Mouse (Mus musculus): ENCODE results near the gene Tuft1. TPM values are rescaled to one million over a fixed set of nuclear protein-coding genes. Genes with fewer than 3 reads are reported as not detected.

The Tuft1 gene
- polyA plus RNA-seq, 1 experiment from 2014 or later, result 4.5 TPM

DNA sequence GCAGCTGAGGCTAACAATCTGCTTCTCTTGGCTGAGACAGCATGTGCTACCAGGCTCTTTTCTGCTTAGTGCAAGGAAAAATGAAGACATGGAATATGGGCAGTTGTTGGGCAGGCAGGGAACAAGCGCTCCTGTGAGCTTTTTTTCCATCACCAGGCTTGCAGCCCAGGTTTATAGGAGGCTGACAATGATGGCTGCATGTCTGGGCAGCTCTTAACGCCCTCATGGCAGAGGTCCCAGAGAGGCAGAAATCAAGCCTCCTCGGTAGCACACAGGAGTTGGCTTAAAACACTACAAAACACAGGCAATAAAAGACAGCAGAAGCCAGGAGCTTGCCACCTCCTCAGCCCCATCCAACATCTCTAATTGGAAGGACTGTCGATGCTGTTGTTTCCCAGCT lies 47.3 kb downstream of the Tuft1 start:
- WGBS, result 72% methylated on average over 4 of the region's 4 CpGs

GRCm38 (mm10) chr3:94610581-94610980 lies 48.1 kb downstream of the Tuft1 start:
- H3K9me3 ChIP-seq, result no peaks in the 10 kb centered on the region
- ATAC-seq (ENCODE audit: low FRiP score), result no peak
- H3K4me3 ChIP-seq, result no peak overlapping the region
- H3K36me3 ChIP-seq, result no peaks in the 10 kb centered on the region
- no peak overlapping the region for H3K9ac ChIP-seq
- peaks cover 8% of the 10 kb centered on the region for H3K4me1 ChIP-seq (replicated peaks)
- WGBS, result 83% methylated on average over 2 of the region's 2 CpGs
- H3K27me3 ChIP-seq, result no peaks in the 10 kb centered on the region
- no peak overlapping the region for H3K4me2 ChIP-seq
- no peak overlapping the region for H3K27ac ChIP-seq

More for the DNA sequence above, 47.3 kb downstream of the Tuft1 start:
- no peaks in the 10 kb centered on the region for H3K27me3 ChIP-seq
- H3K4me3 ChIP-seq, result no peak overlapping the region
- no peak overlapping the region for H3K9ac ChIP-seq
- H3K4me1 ChIP-seq (replicated peaks), result peaks cover 8% of the 10 kb centered on the region
- H3K4me2 ChIP-seq, result no peak overlapping the region
- H3K36me3 ChIP-seq, result no peaks in the 10 kb centered on the region
- no peak for ATAC-seq (ENCODE audit: low FRiP score)
- H3K9me3 ChIP-seq, result no peaks in the 10 kb centered on the region
- H3K27ac ChIP-seq, result 0 out of 2 replicates have a peak overlapping the region, but pooled peaks have one; percentile 1

DNA sequence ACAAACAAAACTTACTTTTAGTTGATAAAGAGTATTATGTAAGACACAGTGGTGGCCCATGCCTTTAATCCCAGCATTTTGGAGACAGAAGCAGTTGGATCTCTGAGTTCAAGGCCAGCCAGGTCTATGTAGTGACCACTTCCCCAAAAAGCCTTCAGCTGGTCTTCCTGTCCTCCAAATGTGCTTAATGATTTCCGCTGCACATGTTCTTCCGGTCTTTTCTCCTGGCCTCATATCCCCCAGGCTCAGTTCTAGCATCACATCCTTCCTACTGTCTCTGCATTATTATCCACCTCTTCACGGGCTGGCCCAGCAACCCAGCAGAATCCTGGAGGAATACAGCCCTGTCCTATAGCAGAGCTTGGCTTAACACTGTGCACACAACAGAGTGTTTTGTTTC lies 49.1 kb downstream of the Tuft1 start:
- H3K27me3 ChIP-seq, result no peaks in the 10 kb centered on the region
- WGBS, result 98% methylated on average over 3 of the region's 3 CpGs
- ATAC-seq (ENCODE audit: low FRiP score), result no peak

GRCm38 (mm10) chr3:94601959-94602358 lies 56.7 kb downstream of the Tuft1 start:
- H3K4me1 ChIP-seq (replicated peaks), result no peaks in the 10 kb centered on the region
- no peaks in the 10 kb centered on the region for H3K27me3 ChIP-seq
- WGBS, result 0% methylated on average over 4 of the region's 4 CpGs
- peak; percentile 21; the same call in 1 of the 2 replicates for ATAC-seq (ENCODE audit: low FRiP score)
- no peaks in the 10 kb centered on the region for H3K9me3 ChIP-seq
- H3K4me3 ChIP-seq, result no peak overlapping the region
- no peak overlapping the region for H3K9ac ChIP-seq
- no peaks in the 10 kb centered on the region for H3K36me3 ChIP-seq
- H3K27ac ChIP-seq, result no peak overlapping the region
- no peak overlapping the region for H3K4me2 ChIP-seq

More for the DNA sequence above, 49.1 kb downstream of the Tuft1 start:
- Histone ChIP-seq H3K27ac (no peak overlapping the region), H3K9ac (no peak overlapping the region), H3K4me2 (no peak overlapping the region), H3K9me3 (no peaks in the 10 kb centered on the region), H3K4me3 (no peak overlapping the region), H3K4me1 (replicated peaks) (peaks cover 8% of the 10 kb centered on the region), H3K36me3 (no peaks in the 10 kb centered on the region)

- WGBS, result 75% methylated on average over 3 of the region's 3 CpGs
- Histone ChIP-seq H3K27ac (no peak overlapping the region), H3K36me3 (no peaks in the 10 kb centered on the region), H3K4me1 (replicated peaks) (no peaks in the 10 kb centered on the region), H3K9ac (no peak overlapping the region), H3K27me3 (no peaks in the 10 kb centered on the region), H3K4me2 (no peak overlapping the region), H3K4me3 (no peak overlapping the region), H3K9me3 (peaks cover 10% of the 10 kb centered on the region; the same call in 1 of the 2 replicates)
- no peak for ATAC-seq (ENCODE audit: low FRiP score)
These were observed 61.4 kb downstream of the Tuft1 start for GRCm38 (mm10) chr3:94597224-94597779.

GRCm38 (mm10) chr3:94595871-94596287 lies 62.8 kb downstream of the Tuft1 start:
- H3K4me1 ChIP-seq (replicated peaks), result no peaks in the 10 kb centered on the region
- ATAC-seq (ENCODE audit: low FRiP score), result no peak
- H3K4me3 ChIP-seq, result no peak overlapping the region
- WGBS, result 90% methylated on average over 6 of the region's 6 CpGs
- no peak overlapping the region for H3K9ac ChIP-seq
- H3K9me3 ChIP-seq, result peaks cover 10% of the 10 kb centered on the region; the same call in 1 of the 2 replicates
- H3K27me3 ChIP-seq, result no peaks in the 10 kb centered on the region
- H3K36me3 ChIP-seq, result no peaks in the 10 kb centered on the region
- no peak overlapping the region for H3K4me2 ChIP-seq
- H3K27ac ChIP-seq, result no peak overlapping the region

GRCm38 (mm10) chr3:94591066-94591465 lies 67.6 kb downstream of the Tuft1 start:
- Histone ChIP-seq H3K4me2 (no peak overlapping the region), H3K27me3 (no peaks in the 10 kb centered on the region), H3K9me3 (peaks cover 10% of the 10 kb centered on the region; the same call in 1 of the 2 replicates), H3K27ac (no peak overlapping the region), H3K4me1 (replicated peaks) (no peaks in the 10 kb centered on the region), H3K4me3 (no peak overlapping the region), H3K9ac (no peak overlapping the region), H3K36me3 (no peaks in the 10 kb centered on the region)
- 88% methylated on average over 5 of the region's 5 CpGs for WGBS
- no peak for ATAC-seq (ENCODE audit: low FRiP score)

GRCm38 (mm10) chr3:94587962-94588361 lies 70.7 kb downstream of the Tuft1 start:
- no peak overlapping the region for H3K4me2 ChIP-seq
- no peak for ATAC-seq (ENCODE audit: low FRiP score)
- H3K4me1 ChIP-seq (replicated peaks), result no peaks in the 10 kb centered on the region
- 83% methylated on average over 5 of the region's 5 CpGs for WGBS
- no peaks in the 10 kb centered on the region for H3K27me3 ChIP-seq
- no peak overlapping the region for H3K9ac ChIP-seq
- H3K36me3 ChIP-seq, result no peaks in the 10 kb centered on the region
- H3K27ac ChIP-seq, result no peak overlapping the region
- no peak overlapping the region for H3K4me3 ChIP-seq
- no peaks in the 10 kb centered on the region for H3K9me3 ChIP-seq

DNA sequence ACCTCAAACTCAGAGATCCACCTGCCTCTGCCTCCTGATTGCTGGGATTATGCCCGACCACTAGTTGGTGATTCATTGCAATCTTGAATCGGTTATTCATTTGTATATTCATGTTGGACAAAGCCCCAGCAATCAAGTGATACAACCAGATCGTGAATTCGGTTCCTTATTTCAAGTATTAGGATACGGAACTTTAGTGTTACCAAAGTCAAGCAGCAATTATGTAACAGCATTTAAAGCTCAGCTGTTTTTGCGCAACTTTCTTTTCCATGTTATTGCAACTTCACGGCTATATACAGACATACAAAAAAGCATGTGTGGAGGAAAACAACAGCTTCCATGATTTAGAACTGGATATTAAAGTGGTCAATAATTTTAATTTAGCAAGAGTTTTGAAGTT lies 75.7 kb downstream of the Tuft1 start:
- no peak for ATAC-seq (ENCODE audit: low FRiP score)
- peaks cover 27% of the 10 kb centered on the region for H3K4me1 ChIP-seq (replicated peaks)
- 75% methylated on average over 7 of the region's 7 CpGs for WGBS
- no peak overlapping the region for H3K9ac ChIP-seq
- no peaks in the 10 kb centered on the region for H3K9me3 ChIP-seq
- H3K27ac ChIP-seq, result no peak overlapping the region
- no peaks in the 10 kb centered on the region for H3K27me3 ChIP-seq
- no peaks in the 10 kb centered on the region for H3K36me3 ChIP-seq
- peak overlapping the region; percentile 92 for H3K4me3 ChIP-seq
- H3K4me2 ChIP-seq, result no peak overlapping the region

GRCm38 (mm10) chr3:94582456-94582891 lies 76.2 kb downstream of the Tuft1 start, which contains the start of gene Snx27:
Snx27 (minus strand) TSS chr3:94582716.
- peak within 1 kb of the TSS; percentile 92 for H3K4me3 ChIP-seq
- H3K27me3 ChIP-seq, result no peaks in the 10 kb centered on the region
- H3K36me3 ChIP-seq, result no peaks in the 10 kb centered on the region
- peak within 1 kb of the TSS; percentile 95 for H3K27ac ChIP-seq
- H3K9ac ChIP-seq, result peak within 1 kb of the TSS; percentile 92
- WGBS, result under 1% methylated on average over 42 of the region's 42 CpGs
- H3K4me1 ChIP-seq (replicated peaks), result peaks cover 27% of the 10 kb centered on the region
- H3K9me3 ChIP-seq, result no peaks in the 10 kb centered on the region
- ATAC-seq (ENCODE audit: low FRiP score), result peak; percentile 99
- peak within 1 kb of the TSS; percentile 83 for H3K4me2 ChIP-seq

- Histone ChIP-seq H3K4me3 (peak overlapping the region; percentile 92), H3K27ac (peak overlapping the region; percentile 95), H3K4me2 (peak overlapping the region; percentile 83), H3K27me3 (no peaks in the 10 kb centered on the region), H3K9ac (peak overlapping the region; percentile 92), H3K4me1 (replicated peaks) (peaks cover 27% of the 10 kb centered on the region), H3K9me3 (no peaks in the 10 kb centered on the region), H3K36me3 (no peaks in the 10 kb centered on the region)
- ATAC-seq (ENCODE audit: low FRiP score), result peak; percentile 87
- 1% methylated on average over 42 of the region's 48 CpGs for WGBS
These were observed 76.7 kb downstream of the Tuft1 start for GRCm38 (mm10) chr3:94581793-94582455.

DNA sequence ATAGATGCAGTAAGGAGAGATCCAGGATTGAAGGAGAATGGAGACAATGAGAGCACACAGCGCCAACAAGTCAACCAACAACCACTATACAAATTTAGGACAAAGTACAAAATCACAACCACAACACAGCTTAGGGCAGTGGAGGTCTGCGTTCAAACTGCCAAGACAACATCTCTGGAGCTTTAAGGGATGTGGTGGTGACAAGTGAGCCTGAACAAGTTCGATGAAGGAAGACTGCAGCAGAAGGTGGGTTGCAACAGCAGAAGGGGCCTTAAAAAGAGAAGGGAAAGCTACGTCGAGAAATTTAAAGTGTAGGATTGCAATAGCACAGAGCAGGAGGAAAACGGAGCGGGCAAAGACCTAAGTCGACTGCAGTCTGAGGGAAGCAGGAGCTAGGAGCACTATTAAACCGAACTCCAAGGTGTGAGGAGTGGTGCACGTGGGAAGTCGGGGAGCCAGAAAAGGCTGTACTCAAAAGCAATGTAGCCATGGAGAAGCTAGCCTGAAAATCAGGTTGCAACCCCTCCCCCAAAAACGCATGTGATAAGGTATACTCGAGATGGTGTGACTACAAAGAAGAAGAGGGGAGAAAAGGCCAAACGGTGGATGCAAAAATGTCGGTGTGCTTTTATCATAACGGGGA lies 77.4 kb downstream of the Tuft1 start:
- peak overlapping the region; percentile 83 for H3K4me2 ChIP-seq
- peak overlapping the region; percentile 92 for H3K9ac ChIP-seq
- no peaks in the 10 kb centered on the region for H3K9me3 ChIP-seq
- peak overlapping the region; percentile 95 for H3K27ac ChIP-seq
- WGBS, result 2% methylated on average over 16 of the region's 16 CpGs
- H3K27me3 ChIP-seq, result no peaks in the 10 kb centered on the region
- ATAC-seq (ENCODE audit: low FRiP score), result no peak
- H3K4me3 ChIP-seq, result peak overlapping the region; percentile 92
- H3K4me1 ChIP-seq (replicated peaks), result peaks cover 27% of the 10 kb centered on the region
- no peaks in the 10 kb centered on the region for H3K36me3 ChIP-seq
